Mouse (Mus musculus) limb, embryonic 13.5 days (tissue): Measurements from ENCODE around the gene Met. TPM values are rescaled to one million over a fixed set of nuclear protein-coding genes. Genes with fewer than 3 reads are reported as not detected.

Experiments used
- ATAC-seq: fragments of 200-750 bp; cut with Nextera tagmentation; 2 replicates; pipeline ENCODE4 v1.8.0; 2017; ENCODE audit warnings: low read depth, moderate number of reproducible peaks, moderate TSS enrichment; ENCODE audit not compliant: low FRiP score
- H3K27ac ChIP-seq: fragments of 300-500 bp; sonication (generic); 2 replicates; pipeline ENCODE4 v1.5.1; 2015; ENCODE audit warnings: inconsistent platforms, mild to moderate bottlenecking, moderate library complexity
- H3K27me3 ChIP-seq: fragments of 300-500 bp; sonication (generic); 2 replicates; pipeline ENCODE4 v1.6.1; 2015; ENCODE audit warnings: mild to moderate bottlenecking, inconsistent platforms
- H3K36me3 ChIP-seq: fragments of 300-500 bp; sonication (generic); 2 replicates; pipeline ENCODE4 v1.6.1; 2015; ENCODE audit warnings: inconsistent platforms, mild to moderate bottlenecking, moderate library complexity
- H3K4me1 ChIP-seq: fragments of 300-500 bp; sonication (generic); 2 replicates; pipeline ENCODE4 v1.6.1; 2015; ENCODE audit warnings: inconsistent platforms
- H3K4me2 ChIP-seq: fragments of 300-500 bp; sonication (generic); replicated peaks from 2 replicates; pipeline ENCODE4 v1.6.1; 2015; ENCODE audit warnings: inconsistent platforms, mild to moderate bottlenecking, moderate library complexity
- H3K4me3 ChIP-seq: fragments of 300-500 bp; sonication (generic); 2 replicates; pipeline ENCODE4 v1.5.1; 2015; ENCODE audit warnings: moderate library complexity, mild to moderate bottlenecking, inconsistent platforms
- H3K9ac ChIP-seq: fragments of 300-500 bp; sonication (generic); 2 replicates; pipeline ENCODE4 v1.6.1; 2015; ENCODE audit warnings: mild to moderate bottlenecking, inconsistent platforms
- H3K9me3 ChIP-seq: fragments of 300-500 bp; sonication (generic); 2 replicates; pipeline ENCODE4 v1.6.1; 2016; ENCODE audit warnings: inconsistent platforms
- WGBS: fragments of 180-500 bp; shearing (Covaris S2); methylation state at CpG from one replicate; pipeline ENCODE4 v1.1.7; 2015; 5-methylcytosine and 5-hydroxymethylcytosine counted together
- polyA plus RNA-seq: library from polyadenylated mRNA; unstranded; fragments of >200 nt; fragmentation: Nextera tagmentation; extraction: Ambion mirVana; gene quantifications from 2 replicates; pipeline ENCODE4 v1.2.1, GENCODE M21; 2015

Gene Met
- polyA plus RNA-seq, 1 experiment from 2014 or later, result 3.9 TPM

GRCm38 (mm10) chr6:17593971-17594370, 130.4 kb downstream of the Met start:
- no peak overlapping the region for H3K27ac ChIP-seq
- H3K4me3 ChIP-seq, result no peak overlapping the region
- no peak overlapping the region for H3K4me2 ChIP-seq
- H3K9me3 ChIP-seq, result peaks cover 22% of the 10 kb centered on the region
- H3K9ac ChIP-seq, result no peak overlapping the region
- H3K27me3 ChIP-seq, result no peaks in the 10 kb centered on the region
- WGBS, result 96% methylated on average over 2 of the region's 2 CpGs
- no peaks in the 10 kb centered on the region for H3K36me3 ChIP-seq
- H3K4me1 ChIP-seq, result peaks cover 5% of the 10 kb centered on the region; the same call in 1 of the 2 replicates
- no peak for ATAC-seq

- Histone ChIP-seq H3K4me2 (no peak overlapping the region), H3K4me3 (no peak overlapping the region), H3K9me3 (peaks cover 22% of the 10 kb centered on the region), H3K36me3 (no peaks in the 10 kb centered on the region), H3K27me3 (no peaks in the 10 kb centered on the region), H3K4me1 (no peaks in the 10 kb centered on the region), H3K9ac (no peak overlapping the region), H3K27ac (no peak overlapping the region)
- 73% methylated on average over 11 of the region's 11 CpGs for WGBS
- no peak for ATAC-seq
These were observed 132.3 kb downstream of the Met start for GRCm38 (mm10) chr6:17595712-17596462.

GRCm38 (mm10) chr6:17599373-17599772, 135.8 kb downstream of the Met start:
- Histone ChIP-seq H3K36me3 (no peaks in the 10 kb centered on the region), H3K4me1 (no peaks in the 10 kb centered on the region), H3K9me3 (peaks cover 7% of the 10 kb centered on the region; the same call in 1 of the 2 replicates), H3K9ac (no peak overlapping the region), H3K27ac (no peak overlapping the region), H3K4me2 (no peak overlapping the region), H3K27me3 (no peaks in the 10 kb centered on the region), H3K4me3 (no peak overlapping the region)
- WGBS, result 93% methylated on average over 5 of the region's 5 CpGs
- no peak for ATAC-seq

DNA sequence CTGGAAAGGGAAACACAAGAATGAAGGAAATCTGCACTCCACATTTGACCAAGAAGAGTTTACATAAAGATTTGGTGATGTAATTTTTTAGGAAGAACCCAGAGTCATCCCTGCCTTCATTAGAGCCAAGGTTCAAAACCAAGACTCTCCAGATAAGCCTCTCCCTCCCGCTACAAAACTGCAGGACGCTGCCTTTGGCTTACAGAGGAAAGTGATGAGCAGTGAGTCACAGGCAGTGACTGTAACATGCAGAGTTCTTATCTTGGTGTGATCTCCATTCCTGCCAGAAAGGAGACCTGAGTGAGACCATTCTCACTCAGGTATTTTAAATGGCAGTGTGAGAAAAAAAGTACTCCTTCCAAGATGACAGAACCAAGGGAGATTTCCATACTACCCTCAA, 137.9 kb downstream of the Met start:
- no peak for ATAC-seq

GRCm38 (mm10) chr6:17606915-17607314, 143.3 kb downstream of the Met start:
- no peak overlapping the region for H3K9ac ChIP-seq
- 0 out of 2 replicates have a peak, but pooled peaks cover 3% of the 10 kb centered on the region for H3K27me3 ChIP-seq
- H3K9me3 ChIP-seq, result no peaks in the 10 kb centered on the region
- H3K4me2 ChIP-seq, result no peak overlapping the region
- no peak overlapping the region for H3K4me3 ChIP-seq
- no peaks in the 10 kb centered on the region for H3K4me1 ChIP-seq
- no peak for ATAC-seq
- no peak overlapping the region for H3K27ac ChIP-seq
- no peaks in the 10 kb centered on the region for H3K36me3 ChIP-seq
- 88% methylated on average over 1 of the region's 1 CpGs for WGBS

More for the DNA sequence above, 137.9 kb downstream of the Met start:
- Histone ChIP-seq H3K4me2 (no peak overlapping the region), H3K9ac (no peak overlapping the region), H3K4me3 (no peak overlapping the region), H3K36me3 (no peaks in the 10 kb centered on the region), H3K27ac (no peak overlapping the region), H3K4me1 (no peaks in the 10 kb centered on the region), H3K27me3 (no peaks in the 10 kb centered on the region), H3K9me3 (peaks cover 7% of the 10 kb centered on the region; the same call in 1 of the 2 replicates)
- 73% methylated on average over 2 of the region's 2 CpGs for WGBS

DNA sequence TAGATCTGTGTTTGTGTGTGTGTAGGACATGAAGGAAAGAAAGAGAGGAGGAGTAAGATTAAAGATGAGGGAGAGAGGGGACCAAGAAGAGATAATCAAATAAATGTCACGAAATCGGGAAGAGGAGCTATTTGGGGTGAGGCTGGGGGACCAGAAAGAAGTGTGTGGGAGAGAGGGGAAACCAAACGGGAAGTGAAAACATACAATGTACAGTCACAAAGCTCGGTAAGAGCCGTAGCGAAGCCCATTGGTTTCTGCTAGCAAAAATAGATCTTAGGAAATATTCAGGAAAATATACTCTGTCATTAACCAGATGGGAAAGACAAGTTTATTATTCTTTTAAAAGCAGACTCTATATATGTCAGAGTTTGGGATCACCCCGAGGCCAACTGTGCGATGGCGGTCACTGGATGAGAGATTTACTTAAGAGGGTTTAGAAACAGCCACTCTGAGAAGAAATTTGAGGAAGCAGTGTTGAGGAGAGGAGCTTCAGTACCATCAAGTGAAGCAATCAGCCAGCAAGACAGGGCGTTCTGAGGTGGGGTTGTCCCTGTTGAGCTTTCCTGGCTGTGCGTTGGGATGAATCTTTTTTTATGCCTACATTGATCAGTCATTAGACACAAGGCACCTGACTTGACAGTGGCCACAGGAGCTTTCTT, 147.9 kb downstream of the Met start:
- Histone ChIP-seq H3K4me3 (no peak overlapping the region), H3K27ac (no peak overlapping the region), H3K4me1 (peaks cover 1% of the 10 kb centered on the region; the same call in 1 of the 2 replicates), H3K36me3 (no peaks in the 10 kb centered on the region), H3K27me3 (0 out of 2 replicates have a peak, but pooled peaks cover 3% of the 10 kb centered on the region), H3K9me3 (no peaks in the 10 kb centered on the region), H3K9ac (no peak overlapping the region), H3K4me2 (no peak overlapping the region)
- WGBS, result 87% methylated on average over 11 of the region's 11 CpGs
- no peak for ATAC-seq

- 69% methylated on average over 4 of the region's 4 CpGs for WGBS
- Histone ChIP-seq H3K4me3 (no peak overlapping the region), H3K4me2 (no peak overlapping the region), H3K36me3 (no peaks in the 10 kb centered on the region), H3K27ac (no peak overlapping the region), H3K4me1 (peaks cover 4% of the 10 kb centered on the region; the same call in 1 of the 2 replicates), H3K9ac (no peak overlapping the region), H3K9me3 (no peaks in the 10 kb centered on the region), H3K27me3 (no peaks in the 10 kb centered on the region)
- no peak for ATAC-seq
These were observed 149.1 kb downstream of the Met start for GRCm38 (mm10) chr6:17612652-17613051.

- no peak overlapping the region for H3K4me2 ChIP-seq
- peaks cover 4% of the 10 kb centered on the region; the same call in 1 of the 2 replicates for H3K4me1 ChIP-seq
- H3K27ac ChIP-seq, result no peak overlapping the region
- H3K4me3 ChIP-seq, result no peak overlapping the region
- no peaks in the 10 kb centered on the region for H3K27me3 ChIP-seq
- H3K9me3 ChIP-seq, result 0 out of 2 replicates have a peak, but pooled peaks cover 6% of the 10 kb centered on the region
- ATAC-seq, result no peak
- no peaks in the 10 kb centered on the region for H3K36me3 ChIP-seq
- WGBS, result 83% methylated on average over 4 of the region's 4 CpGs
- no peak overlapping the region for H3K9ac ChIP-seq
These were observed 157.2 kb downstream of the Met start for GRCm38 (mm10) chr6:17620823-17621222.

DNA sequence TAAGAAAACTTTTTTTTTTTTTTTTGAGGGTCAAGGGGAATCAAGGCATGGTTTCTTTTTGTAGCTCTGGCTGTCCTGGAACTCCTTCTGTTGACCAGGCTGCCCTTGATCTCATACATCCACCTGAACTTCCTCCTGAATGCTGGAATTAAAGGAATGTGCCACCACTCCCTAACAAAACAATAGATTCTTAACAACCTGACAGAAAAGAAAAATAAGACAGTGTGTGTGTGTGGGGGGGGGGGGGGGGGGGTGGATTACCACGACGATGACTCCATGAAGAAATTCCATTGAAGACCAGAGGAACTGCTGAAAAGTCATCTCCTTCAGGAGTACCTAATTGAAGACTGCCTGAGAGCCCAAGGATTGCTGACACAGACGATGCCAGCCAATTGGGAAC, 157.8 kb downstream of the Met start:
- 47% methylated on average over 3 of the region's 3 CpGs for WGBS
- Histone ChIP-seq H3K9ac (no peak overlapping the region), H3K4me1 (peaks cover 3% of the 10 kb centered on the region; the same call in 1 of the 2 replicates), H3K9me3 (0 out of 2 replicates have a peak, but pooled peaks cover 6% of the 10 kb centered on the region), H3K36me3 (no peaks in the 10 kb centered on the region), H3K4me2 (no peak overlapping the region), H3K27me3 (no peaks in the 10 kb centered on the region), H3K4me3 (no peak overlapping the region), H3K27ac (no peak overlapping the region)
- no peak for ATAC-seq

Other genes starting within 250 kb of the Met start
- gene Cav2, start 182.6 kb upstream of the Met start, polyA plus RNA-seq, result 11.0 and 11.8 TPM in 2 replicates
- gene Cav1, start 157.5 kb upstream of the Met start, polyA plus RNA-seq, result 73.2 and 76.4 TPM in 2 replicates
- 205 and 206 TPM in 2 replicates for gene Capza2, start 172.4 kb downstream of the Met start, polyA plus RNA-seq
- gene St7, start 229.1 kb downstream of the Met start, polyA plus RNA-seq, result 28.3 and 29.3 TPM in 2 replicates